Mouse (Mus musculus) erythroblast, embryonic 14.5 days (primary cell): ENCODE measurements around the gene Vmn2r78. TPM values are rescaled to one million over a fixed set of nuclear protein-coding genes. Genes with fewer than 3 reads are reported as not detected.
"Not testable (repeated sequence)": the region's sequence is repeated elsewhere in the genome, so short reads cannot be mapped to it uniquely, and the experiment has no call there.

Experiments
- H3K27me3 ChIP-seq: 2 replicates; pipeline ENCODE4 v1.6.1; 2012; ENCODE audit warnings: inconsistent platforms; ENCODE audit not compliant: control insufficient read depth
- H3K36me3 ChIP-seq: 2 replicates; pipeline ENCODE4 v1.6.1; 2012; ENCODE audit warnings: mild to moderate bottlenecking, inconsistent platforms; ENCODE audit not compliant: control insufficient read depth
- H3K4me1 ChIP-seq: 2 replicates; pipeline ENCODE4 v1.6.1; 2012; ENCODE audit warnings: inconsistent platforms; ENCODE audit not compliant: control insufficient read depth
- H3K4me3 ChIP-seq: replicated peaks from 2 replicates; pipeline ENCODE3; 2012; ENCODE audit warnings: moderate library complexity, mild to moderate bottlenecking, inconsistent platforms
- H3K9me3 ChIP-seq: 2 replicates; pipeline ENCODE4 v1.6.1; 2012; ENCODE audit warnings: low read length, inconsistent platforms, mixed read lengths; ENCODE audit not compliant: control insufficient read depth
- GATA1 ChIP-seq: IDR thresholded peaks from 2 replicates; pipeline ENCODE4 v1.6.1; 2012; ENCODE audit warnings: low read length, inconsistent platforms, mixed read lengths
- TAL1 ChIP-seq: IDR thresholded peaks from 3 replicates; pipeline ENCODE4 v1.6.1; 2012; ENCODE audit warnings: low read length, inconsistent platforms, mixed read lengths
- polyA plus RNA-seq: library from polyadenylated mRNA; stranded (reverse); fragments of >175 nt; gene quantifications from 2 replicates; pipeline ENCODE4 v1.2.3, GENCODE M21; 2012

Vmn2r78 gene
- not detected in 2 replicates for polyA plus RNA-seq

- H3K4me1 ChIP-seq, H3K9me3 ChIP-seq, H3K36me3 ChIP-seq, H3K4me3 ChIP-seq, H3K27me3 ChIP-seq: not testable (repeated sequence)
These were observed at the start of gene Vmn2r78 for GRCm38 (mm10) chr7:86914794-86915193. Gene Vmn2r78, plus strand, starts transcription at chr7:86915094.

GRCm38 (mm10) chr7:86889470-86890469, 25.1 kb upstream of the Vmn2r78 start:
- Histone ChIP-seq H3K27me3 (no peaks in the 10 kb centered on the region), H3K36me3 (no peaks in the 10 kb centered on the region), H3K4me3 (peak overlapping the region; percentile 54), H3K4me1 (peaks cover 2% of the 10 kb centered on the region; the same call in 1 of the 2 replicates), H3K9me3 (no peaks in the 10 kb centered on the region)
- no peak for TF ChIP-seq TAL1
- no peak for TF ChIP-seq GATA1

GRCm38 (mm10) chr7:86937288-86937687, 22.4 kb downstream of the Vmn2r78 start:
- no peaks in the 10 kb centered on the region for H3K4me1 ChIP-seq
- H3K27me3 ChIP-seq, result no peaks in the 10 kb centered on the region
- TF ChIP-seq TAL1 (no peak), GATA1 (no peak)
- peaks cover 6% of the 10 kb centered on the region; the same call in 1 of the 2 replicates for H3K9me3 ChIP-seq
- no peak overlapping the region for H3K4me3 ChIP-seq
- H3K36me3 ChIP-seq, result no peaks in the 10 kb centered on the region

GRCm38 (mm10) chr7:86994700-86995099, 79.8 kb downstream of the Vmn2r78 start:
- no peaks in the 10 kb centered on the region for H3K4me1 ChIP-seq
- H3K36me3 ChIP-seq, result no peaks in the 10 kb centered on the region
- H3K9me3 ChIP-seq, result no peaks in the 10 kb centered on the region
- no peak for TF ChIP-seq GATA1
- no peak for TF ChIP-seq TAL1
- H3K27me3 ChIP-seq, result no peaks in the 10 kb centered on the region
- H3K4me3 ChIP-seq, result no peak overlapping the region

GRCm38 (mm10) chr7:86995815-86996214, 80.9 kb downstream of the Vmn2r78 start, which contains the start of gene Vmn2r79:
Gene Vmn2r79, plus strand, starts transcription at chr7:86996115.
- not testable (repeated sequence) for H3K36me3 ChIP-seq, H3K9me3 ChIP-seq, H3K4me3 ChIP-seq, H3K27me3 ChIP-seq, H3K4me1 ChIP-seq

Other genes starting within 250 kb of the Vmn2r78 start
- gene Olfr292, start 226.8 kb upstream of the Vmn2r78 start, polyA plus RNA-seq, result 0.01 TPM in 1 of 2 replicates, not detected in the other
- gene Folh1, start 139.2 kb upstream of the Vmn2r78 start, polyA plus RNA-seq, result not detected in 2 replicates
- gene Vmn2r77, start 120.1 kb upstream of the Vmn2r78 start, polyA plus RNA-seq, result not detected in 2 replicates
- not detected in 2 replicates for gene Vmn2r79, start 81.0 kb downstream of the Vmn2r78 start, polyA plus RNA-seq